11 mouse cellular contexts compared by ENCODE assay signal in the genomic region with DNA sequence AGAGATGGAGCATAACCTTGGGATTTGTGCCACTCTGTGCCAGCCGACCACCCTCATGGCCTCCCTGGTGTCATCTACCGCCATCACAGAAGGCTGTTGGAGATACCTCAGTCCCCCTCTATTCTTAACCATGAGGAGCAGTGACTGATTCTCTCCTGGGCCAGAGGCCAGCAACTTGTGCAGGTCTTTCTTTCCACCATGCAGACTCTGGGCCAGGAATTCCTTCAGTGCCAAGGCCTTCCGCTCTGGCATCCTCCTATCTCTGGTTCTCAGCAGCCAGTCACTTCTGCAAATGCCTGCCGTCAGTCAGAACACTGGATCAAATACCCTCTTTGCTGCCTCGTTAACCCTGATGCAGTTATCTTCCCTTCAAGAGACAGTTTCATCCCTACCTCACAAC. TPM values are rescaled to one million over a fixed set of nuclear protein-coding genes. Genes with fewer than 3 reads are reported as not detected.
DNase-seq lines count a peak whose midpoint lies in the region; ATAC-seq lines count a peak whose summit lies in the region.
"Had no signal": no experiment of that assay in that cellular context is flagged by ENCODE, and none has a peak within 500 bp of the region (broad histone marks: within the 10 kb centered on the region; RNA-seq: fewer than 3 reads in every experiment).

No protein-coding gene starts in this region.

- peak; percentile 79 to 84 for DNase-seq in cerebellum, postnatal 10 days
- no peak for DNase-seq in cerebellum, postnatal 4 days (ENCODE audit: low spot score in 2 of 2)
- DNase-seq in hindbrain, embryonic 14.5 days (ENCODE audit: low spot score), result peak; percentile 25
- DNase-seq in adrenal gland, postnatal 10 days, result peak; percentile 66
- DNase-seq in ovary, postnatal 14 days (ENCODE audit: low spot score), result no peak
- no peak for DNase-seq in left cerebral cortex, postnatal 10 days (ENCODE audit: extremely low spot score in 1 of 2, low spot score in 2 of 2)
- DNase-seq: retina, postnatal 1 day had no signal

- no peaks in the 10 kb centered on the region for H3K27me3 ChIP-seq in hindbrain, embryonic 14.5 days (ENCODE audit: control insufficient read depth, insufficient read depth, low read length)
- no peaks in the 10 kb centered on the region for H3K27me3 ChIP-seq in hindbrain, embryonic 12.5 days
- H3K27me3 ChIP-seq in heart, embryonic 14.5 days (ENCODE audit: control insufficient read depth, insufficient read depth, low read length), result no peaks in the 10 kb centered on the region
- H3K27me3 ChIP-seq: embryonic facial prominence, embryonic 13.5 days had no signal

- no peak overlapping the region for H3K4me3 ChIP-seq in hindbrain, embryonic 14.5 days (replicated peaks; ENCODE audit: low read length)
- H3K4me3 ChIP-seq in hindbrain, embryonic 12.5 days, result no peak overlapping the region
- H3K4me3 ChIP-seq in heart, embryonic 14.5 days (ENCODE audit: control insufficient read depth in 1 of 2, insufficient read depth in 1 of 2, low read depth in 1 of 2, low read length in 2 of 2), result no peak overlapping the region
- H3K4me3 ChIP-seq: embryonic facial prominence, embryonic 13.5 days had no signal

- no peak overlapping the region for H3K9ac ChIP-seq in hindbrain, embryonic 14.5 days
- no peak overlapping the region for H3K9ac ChIP-seq in hindbrain, embryonic 12.5 days
- H3K9ac ChIP-seq in heart, embryonic 14.5 days (ENCODE audit: low read length), result no peak overlapping the region
- H3K9ac ChIP-seq: embryonic facial prominence, embryonic 13.5 days had no signal

- 74% methylated on average over 5 of the region's 5 CpGs for WGBS in hindbrain, embryonic 14.5 days
- WGBS in hindbrain, embryonic 12.5 days, result 88% methylated on average over 5 of the region's 5 CpGs
- WGBS in heart, embryonic 14.5 days, result 27% methylated on average over 5 of the region's 5 CpGs

- H3K9me3 ChIP-seq in hindbrain, embryonic 14.5 days (ENCODE audit: control insufficient read depth, low read length), result no peaks in the 10 kb centered on the region
- no peaks in the 10 kb centered on the region for H3K9me3 ChIP-seq in hindbrain, embryonic 12.5 days (replicated peaks)
- H3K9me3 ChIP-seq in heart, embryonic 14.5 days (ENCODE audit: control insufficient read depth, low read length), result no peaks in the 10 kb centered on the region
- H3K9me3 ChIP-seq: embryonic facial prominence, embryonic 13.5 days had no signal

- H3K27ac ChIP-seq in hindbrain, embryonic 14.5 days, result 0 out of 2 replicates have a peak overlapping the region, but pooled peaks have one; percentile 35
- H3K27ac ChIP-seq in hindbrain, embryonic 12.5 days, result no peak overlapping the region
- peak overlapping the region; percentile 31 to 77; a peak in 3 of 4 replicates for H3K27ac ChIP-seq in heart, embryonic 14.5 days (replicated peaks in 1 of 2; ENCODE audit: control insufficient read depth in 1 of 2, insufficient read depth in 1 of 2, low read depth in 2 of 2, low read length in 2 of 2)
- H3K27ac ChIP-seq: embryonic facial prominence, embryonic 13.5 days had no signal

- intact Hi-C loops in left cerebral cortex, postnatal 10 days (cut with DNase I), result loop anchor here (5.0 kb wide), 1 partner anchor 33 kb away; no protein-coding TSS in a partner anchor

- H3K36me3 ChIP-seq in hindbrain, embryonic 14.5 days (replicated peaks; ENCODE audit: control insufficient read depth, insufficient read depth), result peaks cover 41% of the 10 kb centered on the region
- H3K36me3 ChIP-seq in hindbrain, embryonic 12.5 days, result peaks cover 13% of the 10 kb centered on the region
- peaks cover 32% of the 10 kb centered on the region for H3K36me3 ChIP-seq in heart, embryonic 14.5 days (ENCODE audit: control insufficient read depth, insufficient read depth, low read length)

- no peak for ATAC-seq in hindbrain, embryonic 14.5 days (ENCODE audit: low FRiP score)
- no peak for ATAC-seq in hindbrain, embryonic 12.5 days (ENCODE audit: low FRiP score)
- no peak for ATAC-seq in heart, embryonic 14.5 days (ENCODE audit: insufficient number of reproducible peaks, insufficient read depth, low FRiP score, low read depth)
- ATAC-seq: intestine, embryonic 16.5 days had no signal

- H3K4me2 ChIP-seq in hindbrain, embryonic 14.5 days (replicated peaks), result no peak overlapping the region
- no peak overlapping the region for H3K4me2 ChIP-seq in hindbrain, embryonic 12.5 days (replicated peaks)
- no peak overlapping the region for H3K4me2 ChIP-seq in heart, embryonic 14.5 days (ENCODE audit: low read length)
- H3K4me2 ChIP-seq: embryonic facial prominence, embryonic 13.5 days had no signal

- peaks cover 16% of the 10 kb centered on the region; the same call in 1 of the 2 replicates for H3K4me1 ChIP-seq in hindbrain, embryonic 14.5 days (replicated peaks; ENCODE audit: control insufficient read depth, insufficient read depth, low read length)
- peaks cover 13% of the 10 kb centered on the region; the same call in 1 of the 2 replicates for H3K4me1 ChIP-seq in hindbrain, embryonic 12.5 days
- H3K4me1 ChIP-seq in heart, embryonic 14.5 days (ENCODE audit: control insufficient read depth in 2 of 2, insufficient read depth in 2 of 2, low read length in 2 of 2), result peaks cover 33 to 42% of the 10 kb centered on the region in 2 experiments

RNA-seq across cellular contexts. Expression of a gene that starts 31.9 kb away (rescaled TPM):
- 37.3 and 40.3 TPM in 2 replicates for polyA plus RNA-seq in hindbrain, embryonic 14.5 days (2014; fragmentation: Nextera tagmentation; extraction: Ambion mirVana)
- polyA plus RNA-seq in hindbrain, embryonic 12.5 days (2016; fragmentation: Nextera tagmentation; extraction: Ambion mirVana), result 49.2 and 51.9 TPM in 2 replicates
- 100 to 1,000 TPM; 126 to 185 TPM for total RNA-seq in adrenal gland, postnatal 10 days (2021)
- polyA plus RNA-seq in heart, embryonic 14.5 days (2014; fragmentation: Nextera tagmentation; extraction: Ambion mirVana), result 37.9 and 45.3 TPM in 2 replicates
- 10 to 100 TPM; 41.5 to 43.0 TPM for total RNA-seq in left cerebral cortex, postnatal 10 days (2021)

Comparison
In these comparisons a context has a peak if more than half of its experiments do, and no peak if none do; other contexts are left out.
1. DNase-seq: peak in cerebellum, postnatal 10 days (2 of 2), hindbrain, embryonic 14.5 days (single experiment) and adrenal gland, postnatal 10 days (single experiment); none in cerebellum, postnatal 4 days (0 of 2), ovary, postnatal 14 days (single experiment) and left cerebral cortex, postnatal 10 days (0 of 2).